Mouse (Mus musculus): Measurements from ENCODE around the gene Zc2hc1b. TPM values are rescaled to one million over a fixed set of nuclear protein-coding genes. Genes with fewer than 3 reads are reported as not detected.

Zc2hc1b gene
- polyA plus RNA-seq (2015; fragmentation: Nextera tagmentation; extraction: Ambion mirVana): not detected in 2 replicates

- Histone ChIP-seq H3K4me2 (ENCODE audit: low read length) (no peak within 1 kb of the TSS), H3K27me3 (ENCODE audit: insufficient read depth, low read length) (no peaks in the 10 kb centered on the region), H3K9me3 (replicated peaks; ENCODE audit: low read length) (no peaks in the 10 kb centered on the region), H3K4me3 (replicated peaks; ENCODE audit: low read depth, low read length) (no peak within 1 kb of the TSS), H3K27ac (no peak within 1 kb of the TSS), H3K36me3 (ENCODE audit: insufficient read depth, low read length) (peaks cover 37% of the 10 kb centered on the region), H3K4me1 (replicated peaks; ENCODE audit: insufficient read depth, low read length) (no peaks in the 10 kb centered on the region), H3K9ac (ENCODE audit: low read depth, low read length) (no peak within 1 kb of the TSS)
- no peak for TF ChIP-seq CTCF (IDR thresholded peaks at IDR 0.05; ENCODE audit: low read depth)
- WGBS: 85% methylated on average over 7 of the region's 7 CpGs
- DNase-seq (ENCODE audit: low spot score) (no peak), ATAC-seq (replicated peaks; ENCODE audit: low FRiP score, low read depth) (no peak)
These were observed at the start of gene Zc2hc1b for GRCm38 (mm10) chr10:13177973-13178624. Zc2hc1b (minus strand) TSS chr10:13178023.

GRCm38 (mm10) chr10:13225377-13226063 is 47.7 kb upstream of the Zc2hc1b start:
- no peaks in the 10 kb centered on the region for H3K9me3 ChIP-seq (replicated peaks; ENCODE audit: low read length)
- TF ChIP-seq CTCF (IDR thresholded peaks at IDR 0.05; ENCODE audit: low read depth): no peak
- ATAC-seq (replicated peaks; ENCODE audit: low FRiP score, low read depth): no peak
- H3K4me2 ChIP-seq (ENCODE audit: low read length): no peak overlapping the region
- H3K9ac ChIP-seq (ENCODE audit: low read depth, low read length): no peak overlapping the region
- peaks cover 22% of the 10 kb centered on the region for H3K36me3 ChIP-seq (ENCODE audit: insufficient read depth, low read length)
- no peak overlapping the region for H3K27ac ChIP-seq
- H3K4me3 ChIP-seq (replicated peaks; ENCODE audit: low read depth, low read length): no peak overlapping the region
- no peak for DNase-seq (ENCODE audit: low spot score)
- 84% methylated on average over 7 of the region's 7 CpGs for WGBS
- H3K27me3 ChIP-seq (ENCODE audit: insufficient read depth, low read length): no peaks in the 10 kb centered on the region
- no peaks in the 10 kb centered on the region for H3K4me1 ChIP-seq (replicated peaks; ENCODE audit: insufficient read depth, low read length)

GRCm38 (mm10) chr10:13222135-13222534 is 44.3 kb upstream of the Zc2hc1b start:
- Histone ChIP-seq H3K27ac (no peak overlapping the region), H3K9me3 (replicated peaks; ENCODE audit: low read length) (no peaks in the 10 kb centered on the region), H3K4me2 (ENCODE audit: low read length) (no peak overlapping the region), H3K27me3 (ENCODE audit: insufficient read depth, low read length) (no peaks in the 10 kb centered on the region), H3K4me3 (replicated peaks; ENCODE audit: low read depth, low read length) (no peak overlapping the region), H3K4me1 (replicated peaks; ENCODE audit: insufficient read depth, low read length) (no peaks in the 10 kb centered on the region), H3K9ac (ENCODE audit: low read depth, low read length) (no peak overlapping the region), H3K36me3 (ENCODE audit: insufficient read depth, low read length) (peaks cover 10% of the 10 kb centered on the region; the same call in 1 of the 2 replicates)
- 78% methylated on average over 3 of the region's 3 CpGs for WGBS
- DNase-seq (ENCODE audit: low spot score): no peak
- no peak for ATAC-seq (replicated peaks; ENCODE audit: low FRiP score, low read depth)
- no peak for TF ChIP-seq CTCF (IDR thresholded peaks at IDR 0.05; ENCODE audit: low read depth)

- Histone ChIP-seq H3K4me3 (replicated peaks; ENCODE audit: low read depth, low read length) (no peak overlapping the region), H3K9me3 (replicated peaks; ENCODE audit: low read length) (no peaks in the 10 kb centered on the region), H3K27ac (no peak overlapping the region), H3K27me3 (ENCODE audit: insufficient read depth, low read length) (no peaks in the 10 kb centered on the region), H3K4me2 (ENCODE audit: low read length) (no peak overlapping the region), H3K9ac (ENCODE audit: low read depth, low read length) (no peak overlapping the region), H3K36me3 (ENCODE audit: insufficient read depth, low read length) (peaks cover 5% of the 10 kb centered on the region; the same call in 1 of the 2 replicates), H3K4me1 (replicated peaks; ENCODE audit: insufficient read depth, low read length) (no peaks in the 10 kb centered on the region)
- 54% methylated on average over 1 of the region's 1 CpGs for whole genome bisulfite sequencing
- ATAC-seq (replicated peaks; ENCODE audit: low FRiP score, low read depth): 0 out of 2 replicates have a peak, but pooled peaks have one; percentile 29
- no peak for DNase-seq (ENCODE audit: low spot score)
- no peak for TF ChIP-seq CTCF (IDR thresholded peaks at IDR 0.05; ENCODE audit: low read depth)
These were observed 42.2 kb upstream of the Zc2hc1b start for GRCm38 (mm10) chr10:13220061-13220460.

GRCm38 (mm10) chr10:13213956-13214355 is 36.1 kb upstream of the Zc2hc1b start:
- H3K4me3 ChIP-seq (replicated peaks; ENCODE audit: low read depth, low read length): no peak overlapping the region
- ATAC-seq (replicated peaks; ENCODE audit: low FRiP score, low read depth): no peak
- no peaks in the 10 kb centered on the region for H3K9me3 ChIP-seq (replicated peaks; ENCODE audit: low read length)
- no peak overlapping the region for H3K27ac ChIP-seq
- no peaks in the 10 kb centered on the region for H3K27me3 ChIP-seq (ENCODE audit: insufficient read depth, low read length)
- 57% methylated on average over 12 of the region's 12 CpGs for WGBS
- no peak for TF ChIP-seq CTCF (IDR thresholded peaks at IDR 0.05; ENCODE audit: low read depth)
- DNase-seq (ENCODE audit: low spot score): no peak
- H3K9ac ChIP-seq (ENCODE audit: low read depth, low read length): no peak overlapping the region
- H3K4me2 ChIP-seq (ENCODE audit: low read length): no peak overlapping the region
- H3K36me3 ChIP-seq (ENCODE audit: insufficient read depth, low read length): no peaks in the 10 kb centered on the region
- no peaks in the 10 kb centered on the region for H3K4me1 ChIP-seq (replicated peaks; ENCODE audit: insufficient read depth, low read length)

- Histone ChIP-seq H3K36me3 (ENCODE audit: insufficient read depth, low read length) (no peaks in the 10 kb centered on the region), H3K9ac (ENCODE audit: low read depth, low read length) (no peak overlapping the region), H3K27me3 (ENCODE audit: insufficient read depth, low read length) (no peaks in the 10 kb centered on the region), H3K9me3 (replicated peaks; ENCODE audit: low read length) (no peaks in the 10 kb centered on the region), H3K4me2 (ENCODE audit: low read length) (no peak overlapping the region), H3K4me1 (replicated peaks; ENCODE audit: insufficient read depth, low read length) (no peaks in the 10 kb centered on the region), H3K27ac (no peak overlapping the region), H3K4me3 (replicated peaks; ENCODE audit: low read depth, low read length) (no peak overlapping the region)
- no peak for ATAC-seq (replicated peaks; ENCODE audit: low FRiP score, low read depth)
- DNase-seq (ENCODE audit: low spot score): no peak
- TF ChIP-seq CTCF (IDR thresholded peaks at IDR 0.05; ENCODE audit: low read depth): no peak
- 62% methylated on average over 6 of the region's 6 CpGs for WGBS
These were observed 35.0 kb upstream of the Zc2hc1b start for GRCm38 (mm10) chr10:13212829-13213228.
